Mouse (Mus musculus): ENCODE results near the gene Ebi3.

Gene Ebi3

GRCm38 (mm10) chr17:56005415-56006061 lies 53.1 kb downstream of the Ebi3 start, which contains the start of the genes Stap2 and Mpnd:
Stap2 (minus strand) TSS chr17:56005584.
Mpnd (plus strand) TSS chr17:56005711.
- DNase-seq (ENCODE audit: low read depth), result peak; percentile 79

All from 416B (cell line).